Mouse (Mus musculus): ENCODE results near the gene Hoxc6. TPM values are rescaled to one million over a fixed set of nuclear protein-coding genes. Genes with fewer than 3 reads are reported as not detected.
A peak's percentile ranks its signal among the peaks of the same experiment; 100 is the strongest.

The Hoxc6 gene
- polyA plus RNA-seq, 1 experiment from 2014 or later: 46.8 TPM

- Histone ChIP-seq H3K4me2 (peak overlapping the region; percentile 91), H3K9ac (peak overlapping the region; percentile 99)
- ATAC-seq (ENCODE audit: low read depth): no peak
Observed at GRCm38 (mm10) chr15:103009265-103010111, 11.4 kb downstream of the Hoxc6 start.

GRCm38 (mm10) chr15:103010112-103010846, 12.2 kb downstream of the Hoxc6 start:
- peak overlapping the region; percentile 99 for H3K9ac ChIP-seq
- no peak for ATAC-seq (ENCODE audit: low read depth)
- peak overlapping the region; percentile 91 for H3K4me2 ChIP-seq
- no peaks in the 10 kb centered on the region for H3K27me3 ChIP-seq
- H3K4me1 ChIP-seq (replicated peaks): peaks cover 99% of the 10 kb centered on the region
- under 1% methylated on average over 31 of the region's 31 CpGs for WGBS
- peak overlapping the region; percentile 47 for H3K4me3 ChIP-seq
- peaks cover 14% of the 10 kb centered on the region; the same call in 1 of the 2 replicates for H3K36me3 ChIP-seq
- no peaks in the 10 kb centered on the region for H3K9me3 ChIP-seq
- H3K27ac ChIP-seq (replicated peaks): peak overlapping the region; percentile 96

More at GRCm38 (mm10) chr15:103009265-103010111, 11.4 kb downstream of the Hoxc6 start:
- Histone ChIP-seq H3K36me3 (peaks cover 14% of the 10 kb centered on the region; the same call in 1 of the 2 replicates), H3K4me1 (replicated peaks) (peaks cover 99% of the 10 kb centered on the region), H3K27me3 (no peaks in the 10 kb centered on the region), H3K4me3 (peak overlapping the region; percentile 47), H3K9me3 (no peaks in the 10 kb centered on the region), H3K27ac (replicated peaks) (peak overlapping the region; percentile 96)
- WGBS: under 1% methylated on average over 27 of the region's 27 CpGs

- peak overlapping the region; percentile 96 for H3K27ac ChIP-seq (replicated peaks)
- peaks cover 17% of the 10 kb centered on the region; the same call in 1 of the 2 replicates for H3K36me3 ChIP-seq
- H3K4me3 ChIP-seq: peak overlapping the region; percentile 47
- no peaks in the 10 kb centered on the region for H3K9me3 ChIP-seq
- ATAC-seq (ENCODE audit: low read depth): no peak
- H3K4me1 ChIP-seq (replicated peaks): peaks cover 99% of the 10 kb centered on the region
- H3K27me3 ChIP-seq: 0 out of 2 replicates have a peak, but pooled peaks cover 6% of the 10 kb centered on the region
- WGBS: 1% methylated on average over 28 of the region's 28 CpGs
- H3K4me2 ChIP-seq: peak overlapping the region; percentile 91
- peak overlapping the region; percentile 99 for H3K9ac ChIP-seq
Observed at GRCm38 (mm10) chr15:103010847-103011555, 12.9 kb downstream of the Hoxc6 start.

- peak overlapping the region; percentile 99 for H3K9ac ChIP-seq
- H3K27me3 ChIP-seq: peaks cover 6% of the 10 kb centered on the region; the same call in 1 of the 2 replicates
Observed at GRCm38 (mm10) chr15:103011928-103012486, 13.9 kb downstream of the Hoxc6 start.

GRCm38 (mm10) chr15:103013238-103013984, 15.4 kb downstream of the Hoxc6 start:
- Histone ChIP-seq H3K27ac (replicated peaks) (peak overlapping the region; percentile 96), H3K27me3 (peaks cover 6% of the 10 kb centered on the region; the same call in 1 of the 2 replicates), H3K9me3 (no peaks in the 10 kb centered on the region), H3K4me2 (peak overlapping the region; percentile 91), H3K9ac (peak overlapping the region; percentile 99), H3K4me1 (replicated peaks) (peaks cover 99% of the 10 kb centered on the region), H3K36me3 (peaks cover 17% of the 10 kb centered on the region; the same call in 1 of the 2 replicates), H3K4me3 (peak overlapping the region; percentile 42)
- WGBS: 3% methylated on average over 17 of the region's 17 CpGs
- 0 out of 2 replicates have a peak, but pooled peaks have one; percentile 0 for ATAC-seq (ENCODE audit: low read depth)

More at GRCm38 (mm10) chr15:103011928-103012486, 13.9 kb downstream of the Hoxc6 start:
- H3K4me3 ChIP-seq: peak overlapping the region; percentile 47
- no peak for ATAC-seq (ENCODE audit: low read depth)
- peaks cover 99% of the 10 kb centered on the region for H3K4me1 ChIP-seq (replicated peaks)
- no peaks in the 10 kb centered on the region for H3K9me3 ChIP-seq
- peak overlapping the region; percentile 96 for H3K27ac ChIP-seq (replicated peaks)
- peak overlapping the region; percentile 91 for H3K4me2 ChIP-seq
- peaks cover 17% of the 10 kb centered on the region; the same call in 1 of the 2 replicates for H3K36me3 ChIP-seq
- 5% methylated on average over 26 of the region's 26 CpGs for WGBS

GRCm38 (mm10) chr15:103014166-103015008, 16.3 kb downstream of the Hoxc6 start:
- peaks cover 99% of the 10 kb centered on the region for H3K4me1 ChIP-seq (replicated peaks)
- H3K4me3 ChIP-seq: peak overlapping the region; percentile 42
- H3K9ac ChIP-seq: peak overlapping the region; percentile 82
- H3K27me3 ChIP-seq: peaks cover 6% of the 10 kb centered on the region; the same call in 1 of the 2 replicates
- H3K9me3 ChIP-seq: no peaks in the 10 kb centered on the region
- H3K36me3 ChIP-seq: peaks cover 17% of the 10 kb centered on the region; the same call in 1 of the 2 replicates
- peak overlapping the region; percentile 96 for H3K27ac ChIP-seq (replicated peaks)
- ATAC-seq (ENCODE audit: low read depth): peak; percentile 75
- H3K4me2 ChIP-seq: peak overlapping the region; percentile 91
- WGBS: under 1% methylated on average over 57 of the region's 57 CpGs

GRCm38 (mm10) chr15:103015009-103015399, 16.9 kb downstream of the Hoxc6 start:
- Histone ChIP-seq H3K4me2 (peak overlapping the region; percentile 91), H3K27ac (replicated peaks) (peak overlapping the region; percentile 96)

GRCm38 (mm10) chr15:103015406-103016166, 17.5 kb downstream of the Hoxc6 start:
- Histone ChIP-seq H3K4me3 (peak overlapping the region; percentile 42), H3K9ac (peak overlapping the region; percentile 82), H3K4me1 (replicated peaks) (peaks cover 99% of the 10 kb centered on the region), H3K4me2 (peak overlapping the region; percentile 91), H3K9me3 (no peaks in the 10 kb centered on the region), H3K36me3 (peaks cover 17% of the 10 kb centered on the region; the same call in 1 of the 2 replicates), H3K27ac (replicated peaks) (peak overlapping the region; percentile 96), H3K27me3 (peaks cover 6% of the 10 kb centered on the region; the same call in 1 of the 2 replicates)
- WGBS: 3% methylated on average over 19 of the region's 19 CpGs
- ATAC-seq (ENCODE audit: low read depth): no peak

More at GRCm38 (mm10) chr15:103015009-103015399, 16.9 kb downstream of the Hoxc6 start:
- Histone ChIP-seq H3K9me3 (no peaks in the 10 kb centered on the region), H3K27me3 (peaks cover 6% of the 10 kb centered on the region; the same call in 1 of the 2 replicates), H3K36me3 (peaks cover 17% of the 10 kb centered on the region; the same call in 1 of the 2 replicates), H3K4me1 (replicated peaks) (peaks cover 99% of the 10 kb centered on the region), H3K4me3 (peak overlapping the region; percentile 42), H3K9ac (peak overlapping the region; percentile 82)
- ATAC-seq (ENCODE audit: low read depth): no peak; the same call in 1 of the 2 replicates
- WGBS: 2% methylated on average over 24 of the region's 28 CpGs

- ATAC-seq (ENCODE audit: low read depth): no peak
- WGBS: 13% methylated on average over 9 of the region's 9 CpGs
- no peaks in the 10 kb centered on the region for H3K9me3 ChIP-seq
- H3K4me1 ChIP-seq (replicated peaks): peaks cover 100% of the 10 kb centered on the region
- H3K4me2 ChIP-seq: peak within 1 kb of the TSS; percentile 91
- H3K27ac ChIP-seq (replicated peaks): peak within 1 kb of the TSS; percentile 96
- H3K27me3 ChIP-seq: peaks cover 6% of the 10 kb centered on the region; the same call in 1 of the 2 replicates
- 0 out of 2 replicates have a peak, but pooled peaks cover 4% of the 10 kb centered on the region for H3K36me3 ChIP-seq
- peak within 1 kb of the TSS; percentile 82 for H3K9ac ChIP-seq
- H3K4me3 ChIP-seq: peak within 1 kb of the TSS; percentile 24
Observed at GRCm38 (mm10) chr15:103018636-103019035, 20.6 kb downstream of the Hoxc6 start, which contains the start of gene Hoxc4. Hoxc4 (plus strand) TSS chr15:103018934.
